Mouse (Mus musculus): ENCODE measurements around the gene Cdx4.

Cdx4 gene

GRCm38 (mm10) chrX:103321146-103321545 lies at the start of gene Cdx4:
TSS of gene Cdx4 (plus strand) at chrX:103321398.
- 51% methylated on average over 13 of the region's 13 CpGs for WGBS

GRCm38 (mm10) chrX:103274325-103274724 lies 46.9 kb upstream of the Cdx4 start:
- 71% methylated on average over 4 of the region's 5 CpGs for WGBS

GRCm38 (mm10) chrX:103286899-103287722 lies 34.1 kb upstream of the Cdx4 start:
- WGBS, result 80% methylated on average over 4 of the region's 4 CpGs

DNA sequence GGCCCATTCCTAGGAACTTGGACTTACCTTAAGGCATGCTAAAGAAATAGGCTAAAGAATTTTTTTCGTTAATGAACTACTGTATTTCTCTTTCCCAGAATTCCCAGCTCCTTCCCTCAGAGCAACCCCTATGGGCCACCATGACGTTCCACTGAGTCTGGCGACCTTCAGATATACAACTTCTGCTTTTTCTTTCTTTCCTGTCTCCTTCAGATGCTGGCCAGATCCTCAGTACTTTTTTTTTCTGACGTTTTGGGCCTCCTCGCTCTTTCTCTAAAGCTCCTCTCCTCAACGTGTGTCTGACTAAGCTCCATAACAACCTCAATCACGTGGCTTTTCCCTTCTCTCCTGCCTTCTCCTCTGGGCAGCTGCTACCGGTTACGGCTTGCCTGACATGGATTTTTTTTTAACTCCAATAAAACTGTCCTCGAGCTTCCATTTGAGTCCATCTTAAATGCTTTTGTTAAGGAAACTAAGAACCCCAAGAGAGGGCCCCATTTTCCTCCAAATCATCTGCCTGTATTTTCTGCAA lies 33.3 kb upstream of the Cdx4 start:
- WGBS, result 50% methylated on average over 10 of the region's 10 CpGs

- 14% methylated on average over 25 of the region's 25 CpGs for WGBS
Observed at GRCm38 (mm10) chrX:103288485-103289330, 32.5 kb upstream of the Cdx4 start.

DNA sequence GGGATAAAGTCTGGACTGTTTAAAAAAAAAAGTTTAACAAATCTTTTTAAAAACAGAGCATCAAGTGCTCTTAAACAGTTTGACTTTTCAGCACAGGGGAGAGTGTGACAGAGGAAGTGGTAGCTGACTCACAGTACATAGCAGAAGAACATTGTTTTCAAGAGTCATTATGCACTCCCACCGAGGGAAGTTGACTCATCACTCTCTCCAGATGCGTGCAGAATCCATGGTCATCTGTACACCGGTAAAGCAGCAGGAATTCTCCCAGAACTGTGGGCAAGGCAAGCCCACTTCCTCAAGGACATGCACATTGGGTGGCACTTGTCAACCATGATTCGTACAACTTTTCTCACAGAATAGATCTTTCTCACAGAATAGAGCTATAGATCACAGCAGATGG lies 22.3 kb upstream of the Cdx4 start:
- WGBS, result 32% methylated on average over 4 of the region's 4 CpGs

GRCm38 (mm10) chrX:103308262-103308661 lies 12.9 kb upstream of the Cdx4 start:
- 92% methylated on average over 1 of the region's 1 CpGs for WGBS

GRCm38 (mm10) chrX:103311723-103312122 lies 9.5 kb upstream of the Cdx4 start:
- WGBS, result 83% methylated on average over 3 of the region's 3 CpGs

- WGBS, result 89% methylated on average over 6 of the region's 6 CpGs
Observed at GRCm38 (mm10) chrX:103314146-103314545, 7.1 kb upstream of the Cdx4 start.

DNA sequence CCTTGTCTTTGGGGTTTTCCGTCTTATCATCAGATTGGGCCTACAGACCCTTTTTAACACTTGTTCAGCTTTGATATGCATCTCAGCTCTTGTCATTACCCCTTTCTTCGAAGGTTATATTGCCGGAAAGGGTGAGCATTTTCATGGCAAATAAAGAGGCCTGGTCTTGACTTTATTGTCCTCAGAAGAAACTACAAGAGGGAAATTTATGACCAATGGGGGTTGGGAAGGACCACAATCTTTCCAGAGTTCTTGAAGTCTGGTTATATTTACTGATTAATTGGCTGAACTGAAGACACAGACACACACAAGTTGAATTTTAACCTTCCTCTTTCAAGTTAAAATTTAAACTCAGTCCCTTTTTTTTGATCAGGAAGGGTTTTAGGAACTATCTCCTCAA lies 4.7 kb downstream of the Cdx4 start:
- WGBS, result 83% methylated on average over 3 of the region's 3 CpGs

DNA sequence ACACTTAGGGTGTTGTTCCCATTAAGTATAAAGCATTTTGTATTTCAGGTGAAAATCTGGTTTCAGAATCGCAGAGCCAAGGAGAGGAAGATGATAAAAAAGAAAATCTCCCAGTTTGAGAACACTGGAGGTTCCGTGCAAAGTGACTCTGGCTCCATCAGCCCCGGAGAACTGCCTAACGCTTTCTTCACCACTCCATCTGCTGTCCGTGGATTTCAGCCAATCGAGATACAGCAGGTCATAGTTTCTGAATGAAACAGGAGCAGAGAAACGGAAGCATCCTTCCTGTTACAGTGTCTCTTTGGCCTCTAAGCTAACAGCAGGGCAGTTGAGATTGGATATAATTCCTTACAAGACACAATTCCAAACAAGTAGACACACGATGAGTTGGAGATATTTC lies 8.2 kb downstream of the Cdx4 start:
- WGBS, result 63% methylated on average over 8 of the region's 8 CpGs

GRCm38 (mm10) chrX:103331125-103331858 lies 10.1 kb downstream of the Cdx4 start:
- 62% methylated on average over 5 of the region's 5 CpGs for WGBS

GRCm38 (mm10) chrX:103341369-103342113 lies 20.3 kb downstream of the Cdx4 start:
- 49% methylated on average over 3 of the region's 3 CpGs for WGBS

GRCm38 (mm10) chrX:103355784-103356183 lies 34.6 kb downstream of the Cdx4 start:
- 18% methylated on average over 5 of the region's 5 CpGs for WGBS

- WGBS, result 1% methylated on average over 34 of the region's 34 CpGs
Observed at GRCm38 (mm10) chrX:103356287-103356686, 35.1 kb downstream of the Cdx4 start, which contains the start of gene Chic1. TSS of gene Chic1 (plus strand) at chrX:103356476.

DNA sequence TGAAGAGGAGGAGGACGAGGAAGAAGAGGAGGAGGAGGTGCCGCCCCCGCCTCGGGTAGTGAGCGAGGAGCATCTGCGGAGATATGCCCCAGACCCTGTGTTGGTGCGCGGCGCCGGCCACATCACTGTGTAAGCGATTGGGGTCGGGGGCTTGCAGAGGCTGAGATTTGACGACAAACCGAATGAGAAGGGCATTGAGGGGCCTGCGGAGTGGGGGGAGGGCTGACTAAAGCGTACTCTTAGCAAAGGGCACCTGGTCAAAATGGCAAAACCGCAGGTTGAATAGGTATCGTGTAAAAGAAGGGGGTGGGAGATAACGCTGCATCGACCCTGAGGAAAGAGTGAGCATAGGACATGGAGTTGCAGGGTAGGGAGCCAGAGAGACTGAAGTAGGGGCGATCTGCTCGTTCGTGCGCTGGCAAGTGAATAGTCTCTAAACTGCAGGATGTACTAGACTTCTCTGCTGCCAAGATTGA lies 35.6 kb downstream of the Cdx4 start:
- whole genome bisulfite sequencing, result 1% methylated on average over 24 of the region's 24 CpGs

DNA sequence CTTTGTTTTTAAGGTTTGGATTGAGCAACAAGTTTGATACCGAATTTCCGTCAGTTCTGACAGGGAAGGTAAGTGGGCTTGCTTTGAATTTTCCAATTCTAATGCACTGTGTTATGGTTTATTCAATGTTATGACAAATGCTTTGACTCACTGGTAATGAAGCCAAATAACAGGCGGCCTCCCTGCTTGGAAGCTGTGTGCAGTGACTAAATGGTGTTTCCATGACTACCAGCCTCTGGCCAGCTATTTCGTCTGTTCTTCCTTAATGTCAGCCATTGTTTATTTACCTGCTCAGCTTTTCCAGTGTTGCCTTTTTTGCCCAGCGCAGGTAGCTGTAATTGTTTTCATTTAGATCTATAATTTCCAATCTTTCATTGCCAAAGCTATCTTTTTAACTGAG lies 45.0 kb downstream of the Cdx4 start:
- 38% methylated on average over 5 of the region's 5 CpGs for WGBS

DNA sequence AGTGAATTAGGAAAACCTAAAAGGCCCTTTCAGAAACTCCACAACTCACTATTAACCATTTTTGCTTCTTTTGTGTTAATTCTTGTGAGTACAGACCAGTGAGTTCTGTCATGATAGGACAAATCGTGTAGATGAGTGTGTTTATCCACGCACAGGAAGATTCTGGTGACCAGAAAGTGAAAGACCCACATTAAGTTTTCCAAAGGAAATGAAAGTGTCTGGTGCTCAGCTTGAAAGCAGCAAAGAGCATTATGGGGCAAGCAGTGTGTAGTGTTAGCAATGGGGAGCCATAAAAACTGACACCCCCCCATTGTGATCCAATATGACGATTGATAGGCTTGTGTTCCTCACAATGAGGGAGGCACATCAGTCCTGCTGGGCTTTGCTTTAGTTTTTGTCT lies 47.5 kb downstream of the Cdx4 start:
- 65% methylated on average over 3 of the region's 3 CpGs for WGBS

DNA sequence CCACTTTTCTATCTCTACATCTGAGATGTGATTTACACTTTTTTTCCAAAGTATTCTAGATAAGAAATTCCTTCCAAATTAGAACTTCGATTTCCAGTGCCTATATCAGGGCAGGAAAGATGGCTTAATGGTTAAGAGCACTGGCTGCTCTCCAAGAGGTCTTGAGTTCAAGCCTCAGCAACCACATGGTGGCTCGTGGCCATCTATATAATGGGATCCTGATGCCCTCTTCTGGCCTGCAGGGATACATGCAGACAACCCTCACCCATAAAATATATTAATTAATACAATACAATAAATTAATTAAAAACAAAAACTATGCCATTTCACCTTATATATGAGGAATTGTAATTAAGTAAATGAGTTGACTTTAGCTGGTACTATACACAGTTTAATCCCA lies 50.0 kb downstream of the Cdx4 start:
- 75% methylated on average over 2 of the region's 2 CpGs for WGBS

DNA sequence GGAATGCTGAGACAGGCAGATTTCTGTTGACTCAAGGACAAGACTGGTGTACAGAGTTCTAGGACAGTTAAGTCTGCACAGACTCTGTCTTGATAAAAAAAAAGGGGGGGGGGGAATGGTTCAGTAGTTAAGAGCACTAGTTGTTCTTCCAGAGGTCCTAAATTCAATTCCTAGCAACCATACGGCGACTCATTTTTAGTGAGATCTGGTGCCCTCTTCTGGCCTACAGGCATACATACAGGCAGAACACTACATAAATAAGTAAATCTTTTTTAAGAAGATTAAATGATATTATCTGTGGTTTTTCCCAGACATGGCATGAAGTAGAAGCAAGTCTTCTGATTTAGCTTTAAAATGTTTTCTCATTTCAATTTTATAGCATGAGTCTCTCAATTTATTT lies 50.4 kb downstream of the Cdx4 start:
- 14% methylated on average over 2 of the region's 2 CpGs for WGBS

GRCm38 (mm10) chrX:103374250-103374649 lies 53.1 kb downstream of the Cdx4 start:
- WGBS, result 48% methylated on average over 5 of the region's 5 CpGs
